Mouse (Mus musculus) midbrain, embryonic 13.5 days (tissue): Measurements from ENCODE around the gene Mycs. TPM values are rescaled to one million over a fixed set of nuclear protein-coding genes. Genes with fewer than 3 reads are reported as not detected.

Experiments
- ATAC-seq: fragments of 200-750 bp; cut with Nextera tagmentation; 2 replicates; pipeline ENCODE4 v1.8.0; 2017; ENCODE audit warnings: mild to moderate bottlenecking, moderate TSS enrichment, moderate library complexity
- H3K27ac ChIP-seq: fragments of 300-500 bp; sonication (generic); 2 replicates; pipeline ENCODE4 v1.5.1; 2015; ENCODE audit warnings: inconsistent platforms, mild to moderate bottlenecking, moderate library complexity
- H3K27me3 ChIP-seq: fragments of 300-500 bp; sonication (generic); 2 replicates; pipeline ENCODE4 v1.6.1; 2015; ENCODE audit warnings: mild to moderate bottlenecking, inconsistent platforms
- H3K36me3 ChIP-seq: fragments of 300-500 bp; sonication (generic); 2 replicates; pipeline ENCODE4 v1.6.1; 2015; ENCODE audit warnings: mild to moderate bottlenecking, inconsistent platforms
- H3K4me1 ChIP-seq: fragments of 300-500 bp; sonication (generic); replicated peaks from 2 replicates; pipeline ENCODE4 v1.6.1; 2015; ENCODE audit warnings: inconsistent platforms
- H3K4me2 ChIP-seq: fragments of 300-500 bp; sonication (generic); replicated peaks from 2 replicates; pipeline ENCODE4 v1.6.1; 2015; ENCODE audit warnings: moderate library complexity, mild to moderate bottlenecking, inconsistent platforms
- H3K4me3 ChIP-seq: fragments of 300-500 bp; sonication (generic); replicated peaks from 2 replicates; pipeline ENCODE4 v1.5.1; 2015; ENCODE audit warnings: mild to moderate bottlenecking, inconsistent platforms
- H3K9ac ChIP-seq: fragments of 300-500 bp; sonication (generic); replicated peaks from 2 replicates; pipeline ENCODE4 v1.6.1; 2015; ENCODE audit warnings: mild to moderate bottlenecking, inconsistent platforms
- H3K9me3 ChIP-seq: fragments of 300-500 bp; sonication (generic); 2 replicates; pipeline ENCODE4 v1.6.1; 2016; ENCODE audit warnings: mild to moderate bottlenecking, inconsistent platforms
- WGBS: fragments of 180-500 bp; shearing (Covaris S2); methylation state at CpG from one replicate; pipeline ENCODE4 v1.1.7; 2015; 5-methylcytosine and 5-hydroxymethylcytosine counted together
- polyA plus RNA-seq: library from polyadenylated mRNA; unstranded; fragments of >200 nt; fragmentation: Nextera tagmentation; extraction: Ambion mirVana; gene quantifications from 2 replicates; pipeline ENCODE4 v1.2.1, GENCODE M21; 2015

Mycs gene
- not detected in 2 replicates for polyA plus RNA-seq

GRCm38 (mm10) chrX:5469165-5469564, at the start of gene Mycs:
Gene Mycs (minus strand): TSS chrX:5469265.
- ATAC-seq = no peak
- Histone ChIP-seq H3K27me3 (no peaks in the 10 kb centered on the region), H3K9ac (no peak within 1 kb of the TSS), H3K27ac (no peak within 1 kb of the TSS), H3K36me3 (no peaks in the 10 kb centered on the region), H3K4me3 (peak within 1 kb of the TSS; percentile 14), H3K4me1 (no peaks in the 10 kb centered on the region), H3K4me2 (peak within 1 kb of the TSS; percentile 41), H3K9me3 (no peaks in the 10 kb centered on the region)
- WGBS = 81% methylated on average over 3 of the region's 3 CpGs

GRCm38 (mm10) chrX:5468022-5468421, 1.0 kb downstream of the Mycs start:
- WGBS = 27% methylated on average over 24 of the region's 24 CpGs
- peak overlapping the region; percentile 14 for H3K4me3 ChIP-seq
- no peak for ATAC-seq

More at GRCm38 (mm10) chrX:5468022-5468421, 1.0 kb downstream of the Mycs start:
- peak overlapping the region; percentile 41 for H3K4me2 ChIP-seq
- H3K9me3 ChIP-seq = no peaks in the 10 kb centered on the region
- H3K36me3 ChIP-seq = no peaks in the 10 kb centered on the region
- H3K27me3 ChIP-seq = no peaks in the 10 kb centered on the region
- no peaks in the 10 kb centered on the region for H3K4me1 ChIP-seq
- H3K27ac ChIP-seq = no peak overlapping the region
- no peak overlapping the region for H3K9ac ChIP-seq

Other genes with a start within 250 kb of the Mycs start
- gene Btbd35f7, start 199.8 kb upstream of the Mycs start, polyA plus RNA-seq = not detected in 2 replicates